Mouse (Mus musculus) right cerebral cortex, postnatal 4 days (tissue): ENCODE measurements around the gene Clcn7.
A peak's percentile ranks its signal among the peaks of the same experiment; 100 is the strongest.

Experiments
- DNase-seq: peaks from one replicate; pipeline ENCODE4 v3.0.0-alpha.2; 2022

Clcn7 gene

GRCm38 (mm10) chr17:25127681-25128080, 5.5 kb upstream of the Clcn7 start:
- DNase-seq = no peak

GRCm38 (mm10) chr17:25130060-25130459, 3.1 kb upstream of the Clcn7 start:
- no peak for DNase-seq

- no peak for DNase-seq
Measured at GRCm38 (mm10) chr17:25135622-25136021, 2.4 kb downstream of the Clcn7 start.

GRCm38 (mm10) chr17:25138803-25139202, 5.6 kb downstream of the Clcn7 start:
- no peak for DNase-seq

- no peak for DNase-seq
Measured at GRCm38 (mm10) chr17:25139960-25140359, 6.8 kb downstream of the Clcn7 start.

GRCm38 (mm10) chr17:25162161-25162560, 29.0 kb downstream of the Clcn7 start, which contains the start of gene Ccdc154:
Gene Ccdc154, plus strand, starts transcription at chr17:25162461.
- DNase-seq = no peak

- no peak for DNase-seq
Measured at GRCm38 (mm10) chr17:25163387-25163786, 30.2 kb downstream of the Clcn7 start.

- no peak for DNase-seq
Measured at GRCm38 (mm10) chr17:25164770-25165169, 31.6 kb downstream of the Clcn7 start.

- no peak for DNase-seq
Measured at GRCm38 (mm10) chr17:25165970-25166671, 32.9 kb downstream of the Clcn7 start.

- no peak for DNase-seq
Measured at GRCm38 (mm10) chr17:25169706-25170105, 36.5 kb downstream of the Clcn7 start.

GRCm38 (mm10) chr17:25172558-25172957, 39.4 kb downstream of the Clcn7 start:
- no peak for DNase-seq

GRCm38 (mm10) chr17:25175411-25175810, 42.2 kb downstream of the Clcn7 start, which contains the start of gene Gm38655:
Gene Gm38655, minus strand, starts transcription at chr17:25175471.
- no peak for DNase-seq

- DNase-seq = no peak
Measured at GRCm38 (mm10) chr17:25183232-25183631, 50.0 kb downstream of the Clcn7 start.

GRCm38 (mm10) chr17:25184129-25184691, 51.0 kb downstream of the Clcn7 start, which contains the start of gene BC003965:
Gene BC003965, plus strand, starts transcription at chr17:25184554.
- DNase-seq = peak; percentile 98

GRCm38 (mm10) chr17:25184961-25185360, 51.8 kb downstream of the Clcn7 start:
- no peak for DNase-seq

GRCm38 (mm10) chr17:25187784-25188149, 54.6 kb downstream of the Clcn7 start:
- no peak for DNase-seq

GRCm38 (mm10) chr17:25188150-25189031, 55.2 kb downstream of the Clcn7 start, which contains the start of gene Unkl:
Gene Unkl, plus strand, starts transcription at chr17:25188397.
- peak; percentile 84 for DNase-seq

- DNase-seq = no peak
Measured at GRCm38 (mm10) chr17:25189091-25189490, 55.9 kb downstream of the Clcn7 start.

GRCm38 (mm10) chr17:25202401-25202800, 69.2 kb downstream of the Clcn7 start:
- no peak for DNase-seq

- DNase-seq = no peak
Measured at GRCm38 (mm10) chr17:25210006-25210405, 76.8 kb downstream of the Clcn7 start.

- DNase-seq = no peak
Measured at GRCm38 (mm10) chr17:25210680-25211466, 77.7 kb downstream of the Clcn7 start.

- no peak for DNase-seq
Measured at GRCm38 (mm10) chr17:25211705-25212104, 78.5 kb downstream of the Clcn7 start.
